Mouse (Mus musculus) embryo, embryonic 10.5 days (tissue): Measurements from ENCODE around the gene Sergef.
"Not testable (repeated sequence)": the region's sequence is repeated elsewhere in the genome, so short reads cannot be mapped to it uniquely, and the experiment has no call there.

ENCODE experiments used
- DNase-seq: peaks from one replicate; pipeline ENCODE4 v3.0.0-alpha.2; 2015; ENCODE audit warnings: low spot score

Sergef gene

GRCm38 (mm10) chr7:46639692-46640031 is at the start of gene Sergef:
Gene Sergef (minus strand): TSS chr7:46639807.
- DNase-seq = peak; percentile 94

- no peak for DNase-seq
Measured at GRCm38 (mm10) chr7:46686827-46687226, 47.2 kb upstream of the Sergef start.

- DNase-seq = no peak
Measured at GRCm38 (mm10) chr7:46680732-46681131, 41.1 kb upstream of the Sergef start.

- not testable (repeated sequence) for DNase-seq
Measured at GRCm38 (mm10) chr7:46679044-46679443, 39.4 kb upstream of the Sergef start.

GRCm38 (mm10) chr7:46678417-46678816 is 38.8 kb upstream of the Sergef start:
- DNase-seq = no peak

- no peak for DNase-seq
Measured at GRCm38 (mm10) chr7:46676808-46677360, 37.3 kb upstream of the Sergef start.

GRCm38 (mm10) chr7:46675886-46676285 is 36.3 kb upstream of the Sergef start:
- no peak for DNase-seq

GRCm38 (mm10) chr7:46675061-46675460 is 35.5 kb upstream of the Sergef start:
- no peak for DNase-seq

GRCm38 (mm10) chr7:46672160-46672672 is 32.6 kb upstream of the Sergef start, which contains the start of gene Tph1:
Gene Tph1 (minus strand): TSS chr7:46672537.
- DNase-seq = no peak

- DNase-seq = peak; percentile 66
Measured at GRCm38 (mm10) chr7:46667256-46667655, 27.6 kb upstream of the Sergef start.

GRCm38 (mm10) chr7:46665236-46665635 is 25.6 kb upstream of the Sergef start:
- peak; percentile 77 for DNase-seq

- peak; percentile 69 for DNase-seq
Measured at GRCm38 (mm10) chr7:46661591-46662090, 22.0 kb upstream of the Sergef start.

GRCm38 (mm10) chr7:46652279-46652678 is 12.7 kb upstream of the Sergef start:
- DNase-seq = no peak

- peak; percentile 53 for DNase-seq
Measured at GRCm38 (mm10) chr7:46650231-46650630, 10.6 kb upstream of the Sergef start.

GRCm38 (mm10) chr7:46648431-46649140 is 9.0 kb upstream of the Sergef start:
- DNase-seq = no peak

GRCm38 (mm10) chr7:46643172-46643571 is 3.6 kb upstream of the Sergef start:
- no peak for DNase-seq

GRCm38 (mm10) chr7:46640062-46640461 is 455 bp upstream of the Sergef start:
- DNase-seq = no peak

GRCm38 (mm10) chr7:46638889-46639691 is 517 bp downstream of the Sergef start:
- DNase-seq = no peak

- peak; percentile 7 for DNase-seq
Measured at GRCm38 (mm10) chr7:46628375-46628975, 11.1 kb downstream of the Sergef start.

- no peak for DNase-seq
Measured at GRCm38 (mm10) chr7:46623979-46624378, 15.6 kb downstream of the Sergef start.

- no peak for DNase-seq
Measured at GRCm38 (mm10) chr7:46618416-46619110, 21.0 kb downstream of the Sergef start.
